Mouse (Mus musculus) hindbrain, embryonic 15.5 days (tissue): ENCODE measurements at regions not wholly inside any gene's neighbourhood (a gene's known extent, or its start where the extent isn't known, plus 50 kb on each side); places are given as distances from the start of the nearest gene placed in this dataset.

Experiments used
- ATAC-seq: fragments of 200-750 bp; cut with Nextera tagmentation; 2 replicates; pipeline ENCODE4 v1.8.0; 2017; ENCODE audit warnings: low read depth, moderate number of reproducible peaks, moderate TSS enrichment; ENCODE audit not compliant: low FRiP score
- H3K27ac ChIP-seq: fragments of 300-500 bp; sonication (generic); replicated peaks from 2 replicates; pipeline ENCODE4 v1.5.1; 2015; ENCODE audit warnings: mild to moderate bottlenecking, inconsistent platforms
- H3K27me3 ChIP-seq: fragments of 300-500 bp; sonication (generic); 2 replicates; pipeline ENCODE4 v1.6.1; 2015; ENCODE audit warnings: control low read depth, inconsistent platforms
- H3K36me3 ChIP-seq: fragments of 300-500 bp; sonication (generic); 2 replicates; pipeline ENCODE4 v1.6.1; 2015; ENCODE audit warnings: control low read depth, inconsistent platforms
- H3K4me1 ChIP-seq: fragments of 300-500 bp; sonication (generic); replicated peaks from 2 replicates; pipeline ENCODE4 v1.6.1; 2015; ENCODE audit warnings: control low read depth, inconsistent platforms
- H3K4me2 ChIP-seq: fragments of 300-500 bp; sonication (generic); 2 replicates; pipeline ENCODE4 v1.6.1; 2015; ENCODE audit warnings: moderate library complexity, mild to moderate bottlenecking, inconsistent platforms
- H3K4me3 ChIP-seq: fragments of 300-500 bp; sonication (generic); 2 replicates; pipeline ENCODE4 v1.5.1; 2015; ENCODE audit warnings: mild to moderate bottlenecking, inconsistent platforms
- H3K9ac ChIP-seq: fragments of 300-500 bp; sonication (generic); 2 replicates; pipeline ENCODE4 v1.6.1; 2015; ENCODE audit warnings: inconsistent platforms
- H3K9me3 ChIP-seq: fragments of 300-500 bp; sonication (generic); 2 replicates; pipeline ENCODE4 v1.6.1; 2016; ENCODE audit warnings: control low read depth, inconsistent platforms
- WGBS: fragments of 180-500 bp; shearing (Covaris S2); methylation state at CpG from one replicate; pipeline ENCODE4 v1.1.7; 2015; 5-methylcytosine and 5-hydroxymethylcytosine counted together

DNA sequence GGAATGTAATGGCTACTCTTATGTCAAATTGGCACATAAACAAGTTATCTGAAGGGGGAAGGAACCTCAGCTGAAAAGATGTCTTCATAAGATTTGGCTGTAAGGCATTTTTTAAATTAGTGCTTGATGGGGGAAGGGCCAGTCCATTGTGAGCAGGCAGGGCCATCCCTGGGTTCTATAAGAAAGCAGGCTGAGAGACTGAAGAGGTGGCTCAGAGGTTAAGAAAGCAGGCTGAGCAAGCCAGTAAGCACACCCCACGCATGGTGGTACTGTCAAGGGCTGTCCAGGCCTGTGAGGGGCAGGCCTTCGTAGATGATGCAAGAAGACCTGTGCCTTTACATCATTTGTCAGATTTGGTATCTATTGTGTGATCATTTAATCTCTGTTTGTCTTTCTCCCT is 147.0 kb downstream of the Bod1 start:
- Histone ChIP-seq H3K4me2 (no peak overlapping the region), H3K9me3 (no peaks in the 10 kb centered on the region), H3K27me3 (no peaks in the 10 kb centered on the region), H3K4me3 (no peak overlapping the region), H3K9ac (no peak overlapping the region), H3K36me3 (no peaks in the 10 kb centered on the region), H3K4me1 (no peaks in the 10 kb centered on the region), H3K27ac (no peak overlapping the region)
- 79% methylated on average over 2 of the region's 2 CpGs for WGBS
- ATAC-seq, result no peak

DNA sequence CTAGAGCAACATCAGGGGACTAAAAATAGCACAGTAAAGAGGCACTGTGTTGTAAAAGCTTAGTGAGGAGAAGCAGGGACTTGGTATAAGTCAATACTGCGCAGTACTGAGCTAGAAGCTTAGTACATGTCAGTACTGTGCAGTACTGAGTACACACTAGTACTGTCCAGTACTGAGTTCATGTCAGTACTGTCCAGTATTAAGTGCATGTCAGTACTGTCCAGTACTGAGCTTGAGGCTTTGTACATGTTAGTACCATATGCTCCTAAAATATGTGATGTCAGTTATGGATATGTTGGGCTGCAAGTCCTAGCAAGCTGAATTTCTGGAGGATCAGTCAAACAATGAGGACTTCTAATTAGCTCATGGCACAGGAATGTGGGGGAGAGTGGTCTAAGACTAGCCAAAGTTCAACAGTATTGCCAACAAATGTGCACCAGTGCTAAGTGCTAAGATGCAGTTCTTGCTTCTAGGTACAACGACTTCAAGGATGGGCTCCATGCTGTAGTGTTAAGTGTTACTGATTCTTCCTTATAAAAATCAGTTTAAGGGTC is 147.5 kb downstream of the Bod1 start:
- Histone ChIP-seq H3K27me3 (no peaks in the 10 kb centered on the region), H3K4me1 (no peaks in the 10 kb centered on the region), H3K27ac (no peak overlapping the region), H3K9me3 (no peaks in the 10 kb centered on the region), H3K36me3 (no peaks in the 10 kb centered on the region), H3K9ac (no peak overlapping the region), H3K4me3 (no peak overlapping the region), H3K4me2 (no peak overlapping the region)
- 91% methylated on average over 2 of the region's 2 CpGs for WGBS
- no peak for ATAC-seq

DNA sequence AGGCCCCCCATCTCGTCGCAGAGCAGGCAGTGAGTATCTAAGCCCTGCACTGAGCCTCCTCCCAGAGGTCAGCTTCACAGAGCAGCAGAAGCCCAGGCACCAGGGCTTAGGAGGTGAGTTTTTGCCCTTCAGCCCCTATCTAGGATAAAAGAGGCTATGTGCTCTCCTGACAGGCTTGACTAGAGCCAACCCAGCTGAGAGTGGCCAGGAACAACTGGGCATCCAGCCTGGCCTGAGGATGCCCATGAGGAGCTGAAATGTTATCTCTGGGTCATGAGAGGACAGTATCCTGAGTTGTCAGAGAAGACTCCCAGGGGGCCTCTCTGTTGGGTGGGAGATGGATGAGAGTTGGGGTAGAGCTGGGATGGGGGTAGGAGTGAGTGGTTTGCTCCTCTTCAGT is 149.6 kb downstream of the Bod1 start:
- Histone ChIP-seq H3K4me2 (no peak overlapping the region), H3K4me3 (no peak overlapping the region), H3K9me3 (no peaks in the 10 kb centered on the region), H3K36me3 (no peaks in the 10 kb centered on the region), H3K27ac (no peak overlapping the region), H3K9ac (no peak overlapping the region), H3K27me3 (no peaks in the 10 kb centered on the region), H3K4me1 (no peaks in the 10 kb centered on the region)
- ATAC-seq, result no peak
- WGBS, result 88% methylated on average over 2 of the region's 2 CpGs

DNA sequence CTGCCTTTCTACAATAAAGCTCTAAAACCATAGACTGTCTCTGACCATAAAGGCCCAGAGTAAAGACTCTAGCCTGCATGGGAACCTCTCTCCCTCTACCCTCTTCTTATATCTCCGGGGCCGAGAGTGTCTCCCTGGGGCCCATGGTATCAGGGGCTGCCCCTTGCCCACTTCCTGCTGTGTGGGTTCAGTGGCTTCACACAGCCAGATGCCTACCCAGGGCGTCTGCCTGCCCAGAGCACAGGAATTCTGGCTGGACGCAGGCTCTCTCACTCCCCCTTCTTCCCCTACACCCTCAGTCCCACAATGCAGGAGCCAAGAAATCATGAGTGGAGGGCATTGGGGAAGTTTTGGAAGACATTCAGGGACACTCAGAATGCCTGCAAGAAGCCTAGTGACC is 150.8 kb downstream of the Bod1 start:
- H3K9ac ChIP-seq, result no peak overlapping the region
- no peak overlapping the region for H3K4me3 ChIP-seq
- no peaks in the 10 kb centered on the region for H3K9me3 ChIP-seq
- no peak overlapping the region for H3K4me2 ChIP-seq
- H3K27me3 ChIP-seq, result no peaks in the 10 kb centered on the region
- WGBS, result 81% methylated on average over 4 of the region's 4 CpGs
- no peaks in the 10 kb centered on the region for H3K4me1 ChIP-seq
- ATAC-seq, result no peak
- no peaks in the 10 kb centered on the region for H3K36me3 ChIP-seq
- no peak overlapping the region for H3K27ac ChIP-seq

DNA sequence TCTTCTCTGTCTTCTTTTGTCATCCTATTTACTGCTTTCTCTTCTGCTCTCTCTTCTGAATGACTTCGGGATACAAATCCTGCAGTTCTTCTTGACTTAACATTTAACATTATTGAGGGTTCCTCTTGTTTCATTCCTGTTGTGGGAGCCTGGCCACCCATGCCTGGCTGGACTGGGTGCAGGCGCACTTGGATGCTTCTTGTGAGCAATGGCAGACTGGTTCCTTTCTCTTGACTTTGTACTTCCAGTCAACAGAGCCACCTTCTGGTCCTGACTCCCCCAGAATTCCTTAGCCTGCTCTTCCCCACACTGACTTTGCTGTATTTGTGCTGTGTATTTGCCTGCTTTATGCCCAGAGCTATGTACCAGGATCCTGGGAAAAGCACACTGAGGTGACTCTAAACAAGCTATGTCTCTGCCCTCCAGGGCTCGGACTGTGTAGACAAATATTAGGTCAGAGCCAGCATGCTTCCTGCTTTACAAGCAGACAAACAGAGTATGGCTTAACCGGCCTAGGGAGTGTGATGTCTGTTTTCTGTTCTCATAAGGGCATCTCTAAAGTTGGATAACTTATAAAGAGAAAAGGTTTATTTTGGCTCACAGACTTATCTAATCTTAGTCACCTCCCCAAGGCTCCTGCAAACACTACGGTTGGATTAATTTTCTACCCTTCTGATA is 133.5 kb upstream of the Stc2 start:
- Histone ChIP-seq H3K9ac (no peak overlapping the region), H3K4me2 (no peak overlapping the region), H3K36me3 (no peaks in the 10 kb centered on the region), H3K27me3 (no peaks in the 10 kb centered on the region), H3K27ac (no peak overlapping the region), H3K4me1 (no peaks in the 10 kb centered on the region), H3K9me3 (no peaks in the 10 kb centered on the region), H3K4me3 (no peak overlapping the region)
- 88% methylated on average over 5 of the region's 5 CpGs for WGBS
- no peak for ATAC-seq

GRCm38 (mm10) chr11:31485429-31485828 is 115.6 kb upstream of the Stc2 start:
- 79% methylated on average over 4 of the region's 4 CpGs for WGBS
- no peak overlapping the region for H3K9ac ChIP-seq
- H3K27ac ChIP-seq, result no peak overlapping the region
- no peak overlapping the region for H3K4me2 ChIP-seq
- no peaks in the 10 kb centered on the region for H3K36me3 ChIP-seq
- H3K4me3 ChIP-seq, result no peak overlapping the region
- H3K27me3 ChIP-seq, result no peaks in the 10 kb centered on the region
- ATAC-seq, result no peak
- H3K9me3 ChIP-seq, result no peaks in the 10 kb centered on the region
- H3K4me1 ChIP-seq, result no peaks in the 10 kb centered on the region

DNA sequence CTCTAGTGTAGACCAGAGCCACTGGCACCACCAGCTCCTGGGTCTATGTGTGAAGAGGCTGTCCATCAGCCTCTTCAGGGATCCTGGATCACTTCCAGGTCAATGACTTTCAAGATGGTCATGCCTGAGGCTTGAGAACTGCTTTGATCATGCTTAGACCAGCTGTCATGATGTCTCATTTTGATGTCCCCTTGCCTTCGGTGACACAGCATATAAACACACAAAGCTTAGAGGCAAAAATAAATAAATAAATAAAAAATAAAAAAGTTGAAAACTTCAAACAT is 111.1 kb upstream of the Stc2 start:
- Histone ChIP-seq H3K9ac (no peak overlapping the region), H3K36me3 (no peaks in the 10 kb centered on the region), H3K4me3 (no peak overlapping the region), H3K9me3 (no peaks in the 10 kb centered on the region), H3K4me1 (no peaks in the 10 kb centered on the region), H3K27ac (no peak overlapping the region), H3K27me3 (no peaks in the 10 kb centered on the region), H3K4me2 (no peak overlapping the region)
- no peak for ATAC-seq
- WGBS, result 97% methylated on average over 1 of the region's 1 CpGs

DNA sequence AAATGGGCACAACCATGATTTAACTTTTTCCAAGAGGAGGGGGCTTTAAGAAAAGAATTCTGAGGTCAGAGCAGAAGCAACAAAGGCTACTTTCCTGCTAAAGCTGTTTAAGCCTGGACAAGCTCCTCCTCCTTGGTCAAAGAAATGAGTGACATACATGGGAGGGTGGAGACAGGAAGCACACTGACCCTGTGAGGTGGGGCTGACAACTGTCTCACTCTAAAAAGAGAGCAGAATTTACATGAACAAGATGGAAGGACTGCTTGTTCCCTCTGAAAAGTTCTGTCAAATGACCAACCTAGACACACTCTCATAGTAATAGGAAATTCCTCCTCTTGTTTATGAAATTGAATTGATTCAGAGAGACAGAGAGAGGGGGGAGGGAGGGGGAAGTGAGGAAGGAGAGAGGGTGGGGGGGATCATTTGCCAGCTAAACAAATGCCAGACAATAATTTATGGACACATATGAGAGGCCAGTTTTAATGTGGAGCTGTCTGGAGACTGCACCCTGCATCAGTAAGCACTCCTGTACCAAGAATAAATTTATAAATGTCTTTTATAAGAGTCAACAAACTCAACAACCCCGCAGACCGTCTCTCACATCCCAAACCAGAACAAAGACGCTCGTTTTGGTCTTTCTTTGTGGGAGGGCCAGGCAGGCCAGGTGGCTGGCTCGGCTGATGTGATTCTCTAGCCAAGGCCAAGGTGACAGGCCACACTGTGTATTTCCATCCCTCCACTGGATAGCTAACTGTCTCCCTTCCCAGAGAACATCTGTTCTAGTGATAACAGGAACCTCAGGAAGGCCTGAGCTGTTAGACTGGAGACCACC is 110.6 kb upstream of the Stc2 start:
- H3K9ac ChIP-seq, result no peak overlapping the region
- no peaks in the 10 kb centered on the region for H3K27me3 ChIP-seq
- H3K9me3 ChIP-seq, result no peaks in the 10 kb centered on the region
- H3K4me1 ChIP-seq, result no peaks in the 10 kb centered on the region
- H3K4me2 ChIP-seq, result no peak overlapping the region
- no peaks in the 10 kb centered on the region for H3K36me3 ChIP-seq
- H3K4me3 ChIP-seq, result no peak overlapping the region
- WGBS, result 74% methylated on average over 5 of the region's 5 CpGs
- no peak for ATAC-seq
- no peak overlapping the region for H3K27ac ChIP-seq

DNA sequence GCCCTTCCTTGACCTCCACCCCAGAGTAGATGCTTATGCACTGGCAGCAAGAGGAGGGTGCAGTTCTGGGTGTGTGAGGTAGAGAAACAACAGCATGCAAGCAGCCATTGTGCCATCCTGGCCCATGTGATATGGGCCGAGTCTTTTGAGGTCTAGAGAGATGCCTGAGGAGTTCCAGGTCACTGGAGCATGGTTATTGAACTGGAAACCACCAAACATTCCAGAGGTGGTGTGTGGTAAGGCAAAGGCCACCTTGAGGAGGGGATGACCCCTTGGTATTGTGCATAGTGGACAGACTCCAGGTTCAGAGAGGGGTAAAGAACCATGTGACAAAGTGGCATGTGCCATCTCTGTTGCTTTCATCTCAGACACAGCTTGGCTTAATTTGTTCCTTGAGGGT is 107.9 kb upstream of the Stc2 start:
- Histone ChIP-seq H3K4me1 (no peaks in the 10 kb centered on the region), H3K36me3 (no peaks in the 10 kb centered on the region), H3K4me3 (no peak overlapping the region), H3K27ac (no peak overlapping the region), H3K27me3 (no peaks in the 10 kb centered on the region), H3K9me3 (no peaks in the 10 kb centered on the region), H3K9ac (no peak overlapping the region), H3K4me2 (no peak overlapping the region)
- no peak for ATAC-seq
- WGBS, result 60% methylated on average over 1 of the region's 1 CpGs

- H3K36me3 ChIP-seq, result no peaks in the 10 kb centered on the region
- no peak overlapping the region for H3K4me2 ChIP-seq
- no peaks in the 10 kb centered on the region for H3K27me3 ChIP-seq
- ATAC-seq, result no peak
- no peak overlapping the region for H3K9ac ChIP-seq
- H3K4me1 ChIP-seq, result no peaks in the 10 kb centered on the region
- no peak overlapping the region for H3K4me3 ChIP-seq
- 66% methylated on average over 3 of the region's 3 CpGs for WGBS
- H3K27ac ChIP-seq, result no peak overlapping the region
- H3K9me3 ChIP-seq, result no peaks in the 10 kb centered on the region
These were observed 107.2 kb upstream of the Stc2 start for GRCm38 (mm10) chr11:31477104-31477503.

DNA sequence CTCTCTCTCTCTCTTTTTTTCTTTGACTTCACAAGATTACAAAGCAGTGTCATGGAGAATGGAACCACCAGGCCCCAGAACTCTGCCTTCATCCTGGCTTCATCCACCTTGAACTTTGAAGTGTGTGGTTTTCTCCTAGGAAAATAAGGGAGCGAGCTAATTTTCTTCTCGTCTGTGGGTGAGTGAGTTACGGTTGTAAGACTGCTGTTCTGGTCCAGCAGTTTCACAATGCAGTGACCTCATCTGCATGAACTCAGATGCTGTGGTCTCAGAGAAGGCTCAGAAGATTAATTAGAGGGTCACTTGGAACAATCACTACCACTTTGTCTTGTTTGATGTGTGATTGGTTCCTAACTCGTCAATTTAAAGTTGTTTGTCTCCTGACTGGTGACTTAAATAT is 103.1 kb upstream of the Stc2 start:
- Histone ChIP-seq H3K36me3 (no peaks in the 10 kb centered on the region), H3K9me3 (no peaks in the 10 kb centered on the region), H3K27ac (no peak overlapping the region), H3K27me3 (no peaks in the 10 kb centered on the region), H3K4me3 (no peak overlapping the region), H3K4me2 (no peak overlapping the region), H3K4me1 (no peaks in the 10 kb centered on the region), H3K9ac (no peak overlapping the region)
- ATAC-seq, result no peak
- 45% methylated on average over 4 of the region's 4 CpGs for WGBS

- Histone ChIP-seq H3K9me3 (no peaks in the 10 kb centered on the region), H3K4me1 (no peaks in the 10 kb centered on the region), H3K36me3 (no peaks in the 10 kb centered on the region), H3K9ac (no peak overlapping the region), H3K4me3 (no peak overlapping the region), H3K27ac (no peak overlapping the region), H3K4me2 (no peak overlapping the region), H3K27me3 (no peaks in the 10 kb centered on the region)
- 55% methylated on average over 2 of the region's 2 CpGs for WGBS
- no peak for ATAC-seq
These were observed 101.0 kb upstream of the Stc2 start for GRCm38 (mm10) chr11:31470681-31471414.
